Comparison of ENCODE assay signal across 8 mouse cellular contexts in the genomic region with DNA sequence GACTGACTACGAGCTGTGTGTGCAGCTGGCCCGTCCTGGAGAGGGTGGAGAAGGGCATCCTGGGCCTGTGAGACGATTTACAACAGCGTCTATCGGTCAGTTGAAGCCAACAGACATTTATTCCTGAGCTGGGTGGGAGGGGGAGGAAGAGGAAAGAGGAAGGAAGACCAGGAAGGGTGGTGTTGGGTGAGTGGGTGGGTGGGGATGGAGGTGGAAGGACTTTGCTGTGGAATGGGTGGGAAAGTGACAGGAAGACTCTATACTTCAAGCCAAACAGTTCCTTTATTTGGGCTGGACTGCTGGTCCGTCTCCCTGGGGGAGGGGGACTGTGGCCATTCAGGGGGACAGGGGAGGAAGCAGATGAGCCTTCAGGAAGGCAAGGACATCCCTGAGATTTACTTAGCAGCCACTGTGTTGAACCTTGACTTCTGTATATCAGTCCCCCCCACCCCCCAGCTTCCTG.
DNase-seq lines count a peak whose midpoint lies in the region; ATAC-seq and TF ChIP-seq lines count a peak whose summit lies in the region.
"Had no signal": no experiment of that assay in that cellular context is flagged by ENCODE, and none has a peak within 500 bp of the region (broad histone marks: within the 10 kb centered on the region; RNA-seq: fewer than 3 reads in every experiment).

No protein-coding gene starts in this region.

- H3K27me3 ChIP-seq in heart, adult 2 months (ENCODE audit: control insufficient read depth, insufficient read depth, low read length) = no peaks in the 10 kb centered on the region
- H3K27me3 ChIP-seq in forebrain, postnatal 0 days (ENCODE audit: insufficient read depth, low read length) = no peaks in the 10 kb centered on the region

- peaks cover 11% of the 10 kb centered on the region for H3K4me1 ChIP-seq in heart, adult 2 months (ENCODE audit: control insufficient read depth, insufficient read depth, low read length)
- no peaks in the 10 kb centered on the region for H3K4me1 ChIP-seq in forebrain, postnatal 0 days (ENCODE audit: insufficient read depth)

- TF ChIP-seq EP300 in heart, adult 2 months (IDR thresholded peaks at IDR 0.05; ENCODE audit: insufficient read depth, low read depth, low read length) = peak; percentile 87

- DNase-seq in adrenal gland, postnatal 14 days = peak; percentile 45
- peak; percentile 49 to 68 for DNase-seq in heart, adult 2 months
- peak; percentile 60 for DNase-seq in kidney, adult 9 months
- DNase-seq in lung, adult 18-20 months = peak; percentile 70 to 73
- no peak for DNase-seq in cerebellum, postnatal 14 days
- no peak for DNase-seq in forebrain, postnatal 0 days
- no peak for DNase-seq in Muller cell, postnatal 12 days (ENCODE audit: inconsistent ontology term)

- peaks cover 36% of the 10 kb centered on the region for H3K36me3 ChIP-seq in heart, adult 2 months (ENCODE audit: control insufficient read depth, insufficient read depth, low read length)
- H3K36me3 ChIP-seq in forebrain, postnatal 0 days (ENCODE audit: insufficient read depth) = no peaks in the 10 kb centered on the region

- H3K9me3 ChIP-seq in forebrain, postnatal 0 days (ENCODE audit: low read length) = no peaks in the 10 kb centered on the region

- intact Hi-C loops in heart, adult 2 months (cut with DNase I) = loop anchor here (1.0 to 5.0 kb wide), 2 partner anchors 43 to 84 kb away; no protein-coding TSS in a partner anchor

- TF ChIP-seq CTCF in heart, adult 2 months (IDR thresholded peaks at IDR 0.05) = no peak
- no peak for TF ChIP-seq CTCF in forebrain, postnatal 0 days (IDR thresholded peaks at IDR 0.05; ENCODE audit: low read depth)

- no peak overlapping the region for H3K9ac ChIP-seq in heart, adult 2 months (ENCODE audit: low read depth, low read length)
- no peak overlapping the region for H3K9ac ChIP-seq in forebrain, postnatal 0 days

- no peak for ATAC-seq in forebrain, postnatal 0 days

- WGBS in heart, adult 2 months = 30% methylated on average over 6 of the region's 6 CpGs
- WGBS in forebrain, postnatal 0 days = 76% methylated on average over 6 of the region's 6 CpGs

- no peak overlapping the region for H3K4me3 ChIP-seq in heart, adult 2 months
- no peak overlapping the region for H3K4me3 ChIP-seq in forebrain, postnatal 0 days (ENCODE audit: low read depth, low read length)
- H3K4me3 ChIP-seq: erythroblast, embryonic 14.5 days had no signal

- H3K27ac ChIP-seq in heart, adult 2 months = peak overlapping the region; percentile 72
- H3K27ac ChIP-seq in forebrain, postnatal 0 days (ENCODE audit: low read depth, low read length) = no peak overlapping the region

- 0 out of 2 replicates have a peak, but pooled peaks cover 1% of the 10 kb centered on the region for H3K79me2 ChIP-seq in heart, adult 2 months (replicated peaks; ENCODE audit: control insufficient read depth, insufficient read depth, low read length)

- 0 out of 2 replicates have a peak, but pooled peaks have one; percentile 22 for TF ChIP-seq POLR2A in heart, adult 2 months (IDR thresholded peaks at IDR 0.05; ENCODE audit: insufficient read depth, low read depth, low read length)

- no peak overlapping the region for H3K4me2 ChIP-seq in forebrain, postnatal 0 days (ENCODE audit: low read depth)

Comparison
In these comparisons a context has a peak if more than half of its experiments do, and no peak if none do; other contexts are left out.
1. DNase-seq: peak in adrenal gland, postnatal 14 days (single experiment), heart, adult 2 months (2 of 2), kidney, adult 9 months (single experiment) and lung, adult 18-20 months (2 of 2); none in cerebellum, postnatal 14 days (0 of 2), forebrain, postnatal 0 days (single experiment) and Muller cell, postnatal 12 days (single experiment).